Mouse (Mus musculus) stomach, postnatal 0 days (tissue): ENCODE data around the gene Olfr874. TPM values are rescaled to one million over a fixed set of nuclear protein-coding genes. Genes with fewer than 3 reads are reported as not detected.

Source experiments
- ATAC-seq: fragments of 200-750 bp; cut with Nextera tagmentation; 2 replicates; pipeline ENCODE4 v1.8.0; 2017; ENCODE audit not compliant: low FRiP score, low TSS enrichment
- DNase-seq: peaks from one replicate; pipeline ENCODE4 v3.0.0-alpha.2; 2016; ENCODE audit warnings: low spot score
- H3K27ac ChIP-seq: fragments of 300-500 bp; sonication (generic); replicated peaks from 2 replicates; pipeline ENCODE4 v1.5.1; 2014; ENCODE audit warnings: mild to moderate bottlenecking, control low read depth
- H3K27me3 ChIP-seq: fragments of 300-500 bp; sonication (generic); 2 replicates; pipeline ENCODE4 v1.6.1; 2014; ENCODE audit warnings: low read length; ENCODE audit not compliant: control insufficient read depth, insufficient read depth
- H3K36me3 ChIP-seq: fragments of 300-500 bp; sonication (generic); 2 replicates; pipeline ENCODE4 v1.6.1; 2014; ENCODE audit warnings: low read length, mixed read lengths; ENCODE audit not compliant: control insufficient read depth, insufficient read depth
- H3K4me1 ChIP-seq: fragments of 300-500 bp; sonication (generic); replicated peaks from 2 replicates; pipeline ENCODE4 v1.6.1; 2014; ENCODE audit warnings: antibody characterized with exemption; ENCODE audit not compliant: control insufficient read depth, insufficient read depth
- H3K4me2 ChIP-seq: fragments of 300-500 bp; sonication (generic); replicated peaks from 2 replicates; pipeline ENCODE4 v1.6.1; 2014; ENCODE audit warnings: low read depth, mild to moderate bottlenecking, control low read depth, moderate library complexity
- H3K4me3 ChIP-seq: fragments of 300-500 bp; sonication (generic); 2 replicates; pipeline ENCODE4 v1.5.1; 2014; ENCODE audit warnings: low read depth, low read length, control low read depth
- H3K9ac ChIP-seq: fragments of 300-500 bp; sonication (generic); 2 replicates; pipeline ENCODE4 v1.6.1; 2014; ENCODE audit warnings: mild to moderate bottlenecking, low read length, control low read depth, mixed read lengths
- H3K9me3 ChIP-seq: fragments of 300-500 bp; sonication (generic); 2 replicates; pipeline ENCODE4 v1.6.1; 2016; ENCODE audit warnings: low read length; ENCODE audit not compliant: control insufficient read depth
- CTCF ChIP-seq: IDR thresholded peaks from 2 replicates; pipeline ENCODE4 v1.5.1; 2016; ENCODE audit warnings: antibody characterized with exemption, low read depth, mild to moderate bottlenecking, moderate library complexity
- EP300 ChIP-seq: optimal IDR thresholded peaks from 2 replicates; pipeline ENCODE3; 2016; ENCODE audit warnings: antibody characterized with exemption
- WGBS: fragments of 180-500 bp; shearing (Covaris S2); extraction: QIAGEN DNeasy Blood & Tissue Kit; methylation state at CpG from one replicate; pipeline ENCODE4 v1.1.7; 2014; 5-methylcytosine and 5-hydroxymethylcytosine counted together
- polyA plus RNA-seq: library from polyadenylated mRNA; unstranded; fragments of >200 nt; fragmentation: Nextera tagmentation; extraction: Ambion mirVana; gene quantifications from 2 replicates; pipeline ENCODE4 v1.2.1, GENCODE M21; 2015

Gene Olfr874
- polyA plus RNA-seq: not detected in 2 replicates

DNA sequence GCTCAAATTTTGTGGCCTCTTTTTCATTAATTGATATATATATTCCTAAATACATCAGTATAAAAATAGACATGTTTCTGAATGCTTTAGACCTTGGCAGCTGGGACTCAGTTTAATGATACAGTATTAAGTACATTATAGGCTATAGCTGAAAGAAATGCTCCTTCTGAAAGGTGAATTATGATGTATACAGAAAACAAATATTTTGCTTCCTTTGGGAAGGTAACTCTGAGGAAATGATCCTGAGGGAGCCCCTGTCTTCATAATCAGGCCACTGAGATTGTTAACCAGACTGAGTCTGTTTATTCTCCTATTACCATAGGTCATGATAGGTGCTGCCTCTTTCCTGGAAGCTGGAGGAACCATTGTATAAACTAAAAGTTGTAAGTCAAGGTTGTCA lies at the start of gene Olfr874:
Olfr874 (plus strand) TSS at position 301 of the 400 bp plus-strand sequence.
- Histone ChIP-seq H3K9ac (no peak within 1 kb of the TSS), H3K4me2 (no peak within 1 kb of the TSS), H3K4me1 (no peaks in the 10 kb centered on the region), H3K27ac (no peak within 1 kb of the TSS), H3K4me3 (no peak within 1 kb of the TSS), H3K27me3 (no peaks in the 10 kb centered on the region), H3K9me3 (no peaks in the 10 kb centered on the region), H3K36me3 (no peaks in the 10 kb centered on the region)
- DNase-seq (no peak), ATAC-seq (no peak)
- TF ChIP-seq CTCF: no peak
- no peak for TF ChIP-seq EP300

GRCm38 (mm10) chr9:37716150-37716549 lies 28.8 kb upstream of the Olfr874 start, which contains the start of gene Olfr160:
Gene Olfr160, minus strand, starts transcription at chr9:37716250.
- TF ChIP-seq CTCF (no peak), EP300 (no peak)
- DNase-seq: no peak
- 72% methylated on average over 1 of the region's 1 CpGs for WGBS

GRCm38 (mm10) chr9:37734310-37734709 lies 10.6 kb upstream of the Olfr874 start:
- 92% methylated on average over 1 of the region's 1 CpGs for WGBS

More at GRCm38 (mm10) chr9:37716150-37716549, 28.8 kb upstream of the Olfr874 start, which contains the start of gene Olfr160:
- Histone ChIP-seq H3K27ac (no peak within 1 kb of the TSS), H3K27me3 (no peaks in the 10 kb centered on the region), H3K9ac (no peak within 1 kb of the TSS), H3K4me1 (no peaks in the 10 kb centered on the region), H3K9me3 (no peaks in the 10 kb centered on the region), H3K4me2 (no peak within 1 kb of the TSS), H3K36me3 (no peaks in the 10 kb centered on the region), H3K4me3 (no peak within 1 kb of the TSS)
- ATAC-seq: no peak

GRCm38 (mm10) chr9:37750319-37751075 lies 5.6 kb downstream of the Olfr874 start:
- H3K4me1 ChIP-seq: no peaks in the 10 kb centered on the region
- H3K27ac ChIP-seq: no peak overlapping the region
- no peak overlapping the region for H3K9ac ChIP-seq
- H3K27me3 ChIP-seq: no peaks in the 10 kb centered on the region
- H3K9me3 ChIP-seq: no peaks in the 10 kb centered on the region
- no peak overlapping the region for H3K4me2 ChIP-seq
- ATAC-seq (no peak), DNase-seq (no peak)
- H3K4me3 ChIP-seq: no peak overlapping the region
- no peaks in the 10 kb centered on the region for H3K36me3 ChIP-seq
- 55% methylated on average over 7 of the region's 7 CpGs for WGBS
- no peak for TF ChIP-seq EP300
- no peak for TF ChIP-seq CTCF

More at GRCm38 (mm10) chr9:37734310-37734709, 10.6 kb upstream of the Olfr874 start:
- Histone ChIP-seq H3K4me1 (no peaks in the 10 kb centered on the region), H3K9me3 (no peaks in the 10 kb centered on the region), H3K4me2 (no peak overlapping the region), H3K27ac (no peak overlapping the region), H3K27me3 (no peaks in the 10 kb centered on the region), H3K4me3 (no peak overlapping the region), H3K36me3 (no peaks in the 10 kb centered on the region), H3K9ac (no peak overlapping the region)
- TF ChIP-seq CTCF (no peak), EP300 (no peak)
- DNase-seq (no peak), ATAC-seq (no peak)

- TF ChIP-seq CTCF (no peak), EP300 (no peak)
- DNase-seq: no peak
- no peaks in the 10 kb centered on the region for H3K9me3 ChIP-seq
- H3K4me2 ChIP-seq: no peak overlapping the region
- H3K9ac ChIP-seq: no peak overlapping the region
- H3K27me3 ChIP-seq: no peaks in the 10 kb centered on the region
- WGBS: 65% methylated on average over 2 of the region's 2 CpGs
- no peak overlapping the region for H3K4me3 ChIP-seq
- no peak for ATAC-seq
- H3K36me3 ChIP-seq: no peaks in the 10 kb centered on the region
- no peaks in the 10 kb centered on the region for H3K4me1 ChIP-seq
- no peak overlapping the region for H3K27ac ChIP-seq
Measured at GRCm38 (mm10) chr9:37751467-37751866, 6.6 kb downstream of the Olfr874 start.

- Histone ChIP-seq H3K4me2 (no peak overlapping the region), H3K9ac (no peak overlapping the region), H3K27ac (no peak overlapping the region), H3K9me3 (no peaks in the 10 kb centered on the region), H3K27me3 (no peaks in the 10 kb centered on the region), H3K4me3 (no peak overlapping the region), H3K4me1 (no peaks in the 10 kb centered on the region), H3K36me3 (no peaks in the 10 kb centered on the region)
- no peak for TF ChIP-seq EP300
- DNase-seq (no peak), ATAC-seq (no peak)
- WGBS: 61% methylated on average over 4 of the region's 4 CpGs
Measured at GRCm38 (mm10) chr9:37752006-37752405, 7.1 kb downstream of the Olfr874 start.
